In the genomic region with DNA sequence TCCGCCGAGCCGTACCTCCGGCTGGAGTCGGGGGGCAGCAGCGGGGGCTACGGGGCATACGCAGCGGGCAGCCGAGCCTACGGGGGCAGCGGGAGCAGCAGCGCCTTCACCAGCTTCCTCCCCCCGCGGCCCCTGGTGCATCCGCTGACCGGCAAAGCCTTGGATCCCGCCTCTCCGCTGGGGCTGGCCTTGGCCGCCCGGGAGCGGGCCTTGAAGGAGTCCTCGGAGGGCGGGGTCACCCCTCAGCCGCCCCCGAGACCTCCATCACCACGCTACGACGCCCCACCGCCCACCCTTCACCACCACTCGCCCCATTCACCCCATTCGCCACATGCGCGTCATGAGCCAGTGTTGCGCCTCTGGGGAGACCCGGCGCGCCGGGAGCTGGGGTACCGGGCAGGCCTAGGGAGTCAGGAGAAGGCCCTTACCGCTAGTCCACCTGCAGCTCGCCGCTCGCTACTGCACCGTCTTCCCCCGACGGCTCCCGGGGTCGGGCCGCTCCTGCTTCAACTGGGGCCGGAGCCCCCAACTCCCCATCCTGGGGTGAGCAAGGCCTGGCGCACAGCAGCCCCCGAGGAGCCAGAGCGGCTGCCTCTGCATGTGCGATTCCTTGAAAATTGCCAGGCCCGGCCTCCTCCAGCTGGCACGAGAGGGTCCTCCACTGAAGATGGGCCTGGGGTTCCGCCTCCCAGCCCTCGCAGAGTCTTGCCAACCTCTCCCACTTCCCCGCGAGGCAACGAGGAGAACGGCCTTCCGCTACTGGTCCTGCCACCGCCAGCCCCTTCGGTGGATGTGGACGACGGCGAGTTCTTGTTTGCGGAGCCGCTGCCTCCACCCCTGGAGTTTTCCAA, we compare ENCODE assay signal across 8 mouse cellular contexts. TPM values are rescaled to one million over a fixed set of nuclear protein-coding genes. Genes with fewer than 3 reads are reported as not detected.
A peak's percentile ranks its signal among the peaks of the same experiment; 100 is the strongest.
DNase-seq lines count a peak whose midpoint lies in the region; ATAC-seq and TF ChIP-seq lines count a peak whose summit lies in the region.

No protein-coding gene starts in this region.

- peaks cover 87% of the 10 kb centered on the region for H3K27me3 ChIP-seq in heart, embryonic 16.5 days (ENCODE audit: control insufficient read depth, insufficient read depth, low read length)
- H3K27me3 ChIP-seq in E14TG2a.4 (ENCODE audit: insufficient read depth, low read length), result peaks cover 67% of the 10 kb centered on the region
- peaks cover 98% of the 10 kb centered on the region for H3K27me3 ChIP-seq in embryonic facial prominence, embryonic 12.5 days
- peaks cover 90% of the 10 kb centered on the region for H3K27me3 ChIP-seq in limb, embryonic 11.5 days (ENCODE audit: control insufficient read depth, insufficient read depth, low read length)

- H3K9me3 ChIP-seq in heart, embryonic 16.5 days (replicated peaks; ENCODE audit: control insufficient read depth, low read length), result no peaks in the 10 kb centered on the region
- H3K9me3 ChIP-seq in E14TG2a.4 (ENCODE audit: low read length), result no peaks in the 10 kb centered on the region
- H3K9me3 ChIP-seq in embryonic facial prominence, embryonic 12.5 days, result no peaks in the 10 kb centered on the region
- H3K9me3 ChIP-seq in limb, embryonic 11.5 days (ENCODE audit: control insufficient read depth, low read length), result no peaks in the 10 kb centered on the region; the same call in 1 of the 2 replicates

- no peak for ATAC-seq in heart, embryonic 16.5 days (replicated peaks; ENCODE audit: extremely low read depth, insufficient read depth, low FRiP score)
- no peak for ATAC-seq in embryonic facial prominence, embryonic 12.5 days (ENCODE audit: insufficient number of reproducible peaks, insufficient read depth, low FRiP score, low TSS enrichment)
- ATAC-seq in limb, embryonic 11.5 days (ENCODE audit: insufficient number of reproducible peaks, low FRiP score, low TSS enrichment, low read depth), result no peak

- peak overlapping the region; percentile 9; the same call in 1 of the 2 replicates for H3K4me3 ChIP-seq in heart, embryonic 16.5 days (ENCODE audit: low read length)
- peak overlapping the region; percentile 67 for H3K4me3 ChIP-seq in E14TG2a.4 (replicated peaks; ENCODE audit: low read length)
- peak overlapping the region; percentile 16; the same call in 1 of the 2 replicates for H3K4me3 ChIP-seq in embryonic facial prominence, embryonic 12.5 days
- H3K4me3 ChIP-seq in limb, embryonic 11.5 days (ENCODE audit: low read depth, low read length), result peak overlapping the region; percentile 3; the same call in 1 of the 2 replicates

- no peak for DNase-seq in heart, postnatal 36 days
- no peak for DNase-seq in limb, embryonic 11.5 days (ENCODE audit: low spot score)
- DNase-seq in urinary bladder, postnatal 4 days (ENCODE audit: low spot score in 2 of 2), result no peak
- DNase-seq in yolk sac, embryonic 10.5 days (ENCODE audit: low spot score), result no peak
- DNase-seq in spleen, postnatal 36 days (ENCODE audit: low spot score in 2 of 2), result no peak

- H3K27ac ChIP-seq in heart, embryonic 16.5 days (ENCODE audit: low read length), result no peak overlapping the region
- H3K27ac ChIP-seq in embryonic facial prominence, embryonic 12.5 days, result no peak overlapping the region
- H3K27ac ChIP-seq in limb, embryonic 11.5 days (replicated peaks; ENCODE audit: low read depth, low read length), result no peak overlapping the region

- TF ChIP-seq CTCF in E14TG2a.4 (conservative IDR thresholded peaks at IDR 0.05; ENCODE audit: low read length), result no peak

- H3K4me1 ChIP-seq in heart, embryonic 16.5 days (ENCODE audit: control insufficient read depth, insufficient read depth, low read length), result peaks cover 10% of the 10 kb centered on the region
- H3K4me1 ChIP-seq in E14TG2a.4 (replicated peaks; ENCODE audit: low read depth, low read length), result peaks cover 94% of the 10 kb centered on the region
- H3K4me1 ChIP-seq in embryonic facial prominence, embryonic 12.5 days, result peaks cover 39% of the 10 kb centered on the region
- H3K4me1 ChIP-seq in limb, embryonic 11.5 days (ENCODE audit: control insufficient read depth, insufficient read depth, low read length), result peaks cover 16% of the 10 kb centered on the region; the same call in 1 of the 2 replicates

- H3K36me3 ChIP-seq in heart, embryonic 16.5 days (ENCODE audit: control insufficient read depth, insufficient read depth), result no peaks in the 10 kb centered on the region
- H3K36me3 ChIP-seq in E14TG2a.4 (ENCODE audit: insufficient read depth, low read length), result no peaks in the 10 kb centered on the region
- no peaks in the 10 kb centered on the region for H3K36me3 ChIP-seq in embryonic facial prominence, embryonic 12.5 days
- H3K36me3 ChIP-seq in limb, embryonic 11.5 days (ENCODE audit: control insufficient read depth, insufficient read depth, low read length), result no peaks in the 10 kb centered on the region

- WGBS in heart, embryonic 16.5 days, result 3% methylated on average over 71 of the region's 71 CpGs
- 3% methylated on average over 69 of the region's 71 CpGs for WGBS in embryonic facial prominence, embryonic 12.5 days
- 2% methylated on average over 64 of the region's 71 CpGs for WGBS in limb, embryonic 11.5 days

- H3K4me2 ChIP-seq in heart, embryonic 16.5 days (ENCODE audit: low read depth, low read length), result no peak overlapping the region
- H3K4me2 ChIP-seq in embryonic facial prominence, embryonic 12.5 days (replicated peaks), result peak overlapping the region; percentile 30
- H3K4me2 ChIP-seq in limb, embryonic 11.5 days (ENCODE audit: low read depth, severe bottlenecking), result no peak overlapping the region

- intact Hi-C loops in heart, postnatal 36 days (cut with DNase I), result loop anchor here (10.0 kb wide), 1 partner anchor 48 kb away; a partner anchor contains a TSS

- no peak overlapping the region for H3K9ac ChIP-seq in heart, embryonic 16.5 days (ENCODE audit: low read length)
- 0 out of 2 replicates have a peak overlapping the region, but pooled peaks have one; percentile 2 for H3K9ac ChIP-seq in embryonic facial prominence, embryonic 12.5 days
- no peak overlapping the region for H3K9ac ChIP-seq in limb, embryonic 11.5 days (ENCODE audit: low read length)

RNA-seq across cellular contexts. Expression of a gene that starts 30.9 kb away (rescaled TPM):
- 0.62 and 0.70 TPM in 2 replicates for polyA plus RNA-seq in heart, embryonic 16.5 days (2015; fragmentation: Nextera tagmentation; extraction: Ambion mirVana)
- total RNA-seq in heart, postnatal 36 days (2021), result 1 to 10 TPM; 1.7 to 3.4 TPM
- 2.9 and 3.3 TPM in 2 replicates for polyA plus RNA-seq in embryonic facial prominence, embryonic 12.5 days (2016; fragmentation: Nextera tagmentation; extraction: Ambion mirVana)
- 2.1 TPM in 2 replicates for polyA plus RNA-seq in limb, embryonic 11.5 days (2014; fragmentation: Nextera tagmentation; extraction: Ambion mirVana)

RNA-seq across cellular contexts. Expression of a gene that starts 32.6 kb away (rescaled TPM):
- 0.32 and 0.41 TPM in 2 replicates for polyA plus RNA-seq in heart, embryonic 16.5 days (2015; fragmentation: Nextera tagmentation; extraction: Ambion mirVana)
- under 1 TPM in 1 of 2 experiments, not detected in 1; 0.68 TPM for total RNA-seq in heart, postnatal 36 days (2021)
- 0.86 and 1.1 TPM in 2 replicates for polyA plus RNA-seq in embryonic facial prominence, embryonic 12.5 days (2016; fragmentation: Nextera tagmentation; extraction: Ambion mirVana)
- 0.37 and 0.53 TPM in 2 replicates for polyA plus RNA-seq in limb, embryonic 11.5 days (2014; fragmentation: Nextera tagmentation; extraction: Ambion mirVana)

RNA-seq across cellular contexts. Expression of a gene that starts 42.9 kb away (rescaled TPM):
- 0.55 and 0.66 TPM in 2 replicates for polyA plus RNA-seq in heart, embryonic 16.5 days (2015; fragmentation: Nextera tagmentation; extraction: Ambion mirVana)
- 1 to 10 TPM in 1 of 2 experiments, under 1 TPM in 1; 1.00 to 1.5 TPM for total RNA-seq in heart, postnatal 36 days (2021)
- polyA plus RNA-seq in embryonic facial prominence, embryonic 12.5 days (2016; fragmentation: Nextera tagmentation; extraction: Ambion mirVana), result 2.4 and 3.8 TPM in 2 replicates
- polyA plus RNA-seq in limb, embryonic 11.5 days (2014; fragmentation: Nextera tagmentation; extraction: Ambion mirVana), result 0.78 and 0.85 TPM in 2 replicates

RNA-seq across cellular contexts. Expression of a gene that starts 46.3 kb away (rescaled TPM):
- 1.4 and 1.8 TPM in 2 replicates for polyA plus RNA-seq in heart, embryonic 16.5 days (2015; fragmentation: Nextera tagmentation; extraction: Ambion mirVana)
- total RNA-seq in heart, postnatal 36 days (2021), result under 1 TPM; 0.75 to 0.84 TPM
- 1.9 and 2.3 TPM in 2 replicates for polyA plus RNA-seq in embryonic facial prominence, embryonic 12.5 days (2016; fragmentation: Nextera tagmentation; extraction: Ambion mirVana)
- 1.9 and 2.2 TPM in 2 replicates for polyA plus RNA-seq in limb, embryonic 11.5 days (2014; fragmentation: Nextera tagmentation; extraction: Ambion mirVana)

Comparison
In these comparisons a context has a peak if more than half of its experiments do, and no peak if none do; other contexts are left out.
1. H3K4me3 ChIP-seq: peak in every context shown above with its lines; median percentile 67 in E14TG2a.4; 16 in embryonic facial prominence, embryonic 12.5 days; 9 in heart, embryonic 16.5 days; 3 in limb, embryonic 11.5 days.